Mouse (Mus musculus) neural tube, embryonic 13.5 days (tissue): ENCODE results near the gene Clmp. TPM values are rescaled to one million over a fixed set of nuclear protein-coding genes. Genes with fewer than 3 reads are reported as not detected.
A peak's percentile ranks its signal among the peaks of the same experiment; 100 is the strongest.
"Not testable (repeated sequence)": the region's sequence is repeated elsewhere in the genome, so short reads cannot be mapped to it uniquely, and the experiment has no call there.

Experiments
- ATAC-seq: fragments of 200-750 bp; cut with Nextera tagmentation; 2 replicates; pipeline ENCODE4 v1.8.0; 2017; ENCODE audit warnings: low read depth, mild to moderate bottlenecking, moderate TSS enrichment, moderate library complexity
- H3K27ac ChIP-seq: fragments of 300-500 bp; sonication (generic); replicated peaks from 2 replicates; pipeline ENCODE4 v1.5.1; 2015; ENCODE audit warnings: moderate library complexity, mild to moderate bottlenecking, inconsistent platforms
- H3K27me3 ChIP-seq: fragments of 300-500 bp; sonication (generic); 2 replicates; pipeline ENCODE4 v1.6.1; 2015; ENCODE audit warnings: mild to moderate bottlenecking, inconsistent platforms
- H3K36me3 ChIP-seq: fragments of 300-500 bp; sonication (generic); 2 replicates; pipeline ENCODE4 v1.6.1; 2015; ENCODE audit warnings: mild to moderate bottlenecking, inconsistent platforms
- H3K4me1 ChIP-seq: fragments of 300-500 bp; sonication (generic); replicated peaks from 2 replicates; pipeline ENCODE4 v1.6.1; 2015; ENCODE audit warnings: inconsistent platforms
- H3K4me2 ChIP-seq: fragments of 300-500 bp; sonication (generic); 2 replicates; pipeline ENCODE4 v1.6.1; 2015; ENCODE audit warnings: inconsistent platforms, mild to moderate bottlenecking, moderate library complexity
- H3K4me3 ChIP-seq: fragments of 300-500 bp; sonication (generic); 2 replicates; pipeline ENCODE4 v1.5.1; 2015; ENCODE audit warnings: mild to moderate bottlenecking, inconsistent platforms
- H3K9ac ChIP-seq: fragments of 300-500 bp; sonication (generic); 2 replicates; pipeline ENCODE4 v1.6.1; 2015; ENCODE audit warnings: moderate library complexity, mild to moderate bottlenecking, inconsistent platforms
- H3K9me3 ChIP-seq: fragments of 300-500 bp; sonication (generic); 2 replicates; pipeline ENCODE4 v1.6.1; 2016; ENCODE audit warnings: inconsistent platforms
- WGBS: fragments of 180-500 bp; shearing (Covaris S2); methylation state at CpG from one replicate; pipeline ENCODE4 v1.1.7; 2015; 5-methylcytosine and 5-hydroxymethylcytosine counted together
- polyA plus RNA-seq: library from polyadenylated mRNA; unstranded; fragments of >200 nt; fragmentation: Nextera tagmentation; extraction: Ambion mirVana; gene quantifications from 2 replicates; pipeline ENCODE4 v1.2.1, GENCODE M21; 2015

Gene Clmp
- polyA plus RNA-seq, 1 experiment from 2014 or later = 51.5 TPM

GRCm38 (mm10) chr9:40772246-40772645 is 86.5 kb downstream of the Clmp start:
- H3K9me3 ChIP-seq = no peaks in the 10 kb centered on the region
- H3K4me1 ChIP-seq = peaks cover 5% of the 10 kb centered on the region; the same call in 1 of the 2 replicates
- H3K36me3 ChIP-seq = peaks cover 42% of the 10 kb centered on the region
- 55% methylated on average over 13 of the region's 13 CpGs for WGBS
- H3K27ac ChIP-seq = no peak overlapping the region
- no peak for ATAC-seq
- H3K4me3 ChIP-seq = no peak overlapping the region
- no peaks in the 10 kb centered on the region for H3K27me3 ChIP-seq
- H3K9ac ChIP-seq = no peak overlapping the region
- H3K4me2 ChIP-seq = no peak overlapping the region

- not testable (repeated sequence) for H3K9ac ChIP-seq, H3K4me2 ChIP-seq, H3K27me3 ChIP-seq, H3K27ac ChIP-seq, H3K4me1 ChIP-seq, H3K4me3 ChIP-seq, ATAC-seq, H3K9me3 ChIP-seq
- WGBS = 88% methylated on average over 6 of the region's 6 CpGs
- peaks cover 40% of the 10 kb centered on the region for H3K36me3 ChIP-seq
Observed at GRCm38 (mm10) chr9:40773142-40773541, 87.4 kb downstream of the Clmp start.

DNA sequence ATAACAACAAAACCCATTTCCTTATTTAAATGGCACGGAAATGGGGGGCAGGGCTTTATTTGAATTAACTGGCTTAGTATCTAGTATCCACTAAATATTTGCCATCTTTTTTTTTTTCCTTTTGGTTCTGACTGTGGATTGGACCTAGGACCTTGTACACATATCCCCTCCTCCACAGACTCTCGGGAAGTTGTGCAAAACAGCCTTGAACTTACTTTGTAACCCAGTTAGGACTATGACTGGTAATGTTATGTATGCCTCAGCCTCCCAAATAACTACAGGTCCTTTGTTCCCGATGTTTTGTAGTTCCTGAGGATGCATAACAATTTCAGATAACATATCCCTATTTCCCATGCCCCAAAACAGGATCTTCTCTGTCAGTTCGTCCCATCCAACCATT is 88.1 kb downstream of the Clmp start:
- no peaks in the 10 kb centered on the region for H3K9me3 ChIP-seq
- 88% methylated on average over 4 of the region's 4 CpGs for WGBS
- no peak overlapping the region for H3K4me3 ChIP-seq
- H3K36me3 ChIP-seq = peaks cover 40% of the 10 kb centered on the region
- H3K27me3 ChIP-seq = no peaks in the 10 kb centered on the region
- ATAC-seq = no peak
- H3K4me2 ChIP-seq = no peak overlapping the region
- peaks cover 5% of the 10 kb centered on the region; the same call in 1 of the 2 replicates for H3K4me1 ChIP-seq
- H3K27ac ChIP-seq = no peak overlapping the region
- H3K9ac ChIP-seq = no peak overlapping the region

- Histone ChIP-seq H3K9me3 (no peaks in the 10 kb centered on the region), H3K9ac (no peak overlapping the region), H3K4me1 (no peaks in the 10 kb centered on the region), H3K27ac (no peak overlapping the region), H3K4me3 (no peak overlapping the region), H3K4me2 (no peak overlapping the region), H3K36me3 (peaks cover 39% of the 10 kb centered on the region), H3K27me3 (no peaks in the 10 kb centered on the region)
- ATAC-seq = no peak
- 67% methylated on average over 1 of the region's 1 CpGs for WGBS
Observed at GRCm38 (mm10) chr9:40776044-40776443, 90.3 kb downstream of the Clmp start.

DNA sequence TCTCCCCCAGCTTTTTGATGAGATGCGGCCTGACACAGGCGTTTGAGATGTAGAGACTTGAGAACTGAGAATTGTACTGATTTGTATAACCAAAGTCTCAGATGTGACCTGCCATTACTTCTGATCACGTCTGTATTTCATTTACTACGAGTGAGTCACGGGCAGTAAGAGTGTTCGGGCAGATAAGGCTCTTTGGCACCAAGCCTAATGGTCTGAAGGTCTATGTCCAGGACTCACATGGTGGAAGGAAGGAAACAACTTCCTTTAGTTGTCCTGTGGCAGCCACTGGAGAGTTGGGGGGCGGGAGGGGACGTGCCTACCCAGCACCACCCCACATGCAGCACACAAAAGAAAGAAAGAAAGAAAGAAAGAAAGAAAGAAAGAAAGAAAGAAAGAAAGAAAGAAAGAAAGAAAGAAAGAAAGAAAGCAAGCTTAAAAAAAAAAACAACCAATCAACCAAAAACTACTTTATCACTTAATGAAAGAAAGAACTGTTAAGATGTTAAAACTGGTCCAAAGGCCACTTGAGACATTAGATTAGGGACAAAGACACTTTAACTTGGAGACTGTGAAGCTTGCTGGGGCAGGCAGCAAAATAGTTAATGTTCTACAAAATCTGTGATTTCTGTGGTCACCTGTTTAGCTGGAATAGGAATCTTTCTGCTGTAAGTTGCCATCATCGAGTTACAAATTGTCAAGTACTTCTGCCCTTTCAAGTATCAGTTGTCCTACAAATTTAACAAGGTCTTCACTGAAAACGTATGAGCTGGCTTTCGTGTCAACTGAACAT is 90.9 kb downstream of the Clmp start:
- no peaks in the 10 kb centered on the region for H3K9me3 ChIP-seq

DNA sequence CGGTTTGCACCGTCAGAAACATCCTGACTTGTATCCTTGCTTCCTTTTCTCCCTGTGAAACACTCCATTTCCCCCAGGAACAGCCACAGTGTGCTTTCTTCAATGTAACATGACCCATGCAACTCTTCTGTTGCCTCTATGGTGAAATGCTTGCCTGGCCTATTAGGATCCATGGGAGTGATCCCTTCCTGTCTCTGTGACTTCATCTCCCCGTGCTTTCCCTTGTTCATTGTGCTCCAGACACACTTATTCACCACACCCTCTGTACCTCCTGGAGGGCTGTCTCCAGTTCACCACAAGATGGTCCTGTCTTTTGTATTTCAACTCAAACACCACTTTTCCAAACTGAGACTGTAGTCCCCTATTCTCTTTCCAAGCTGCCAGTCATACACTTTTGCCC is 94.3 kb downstream of the Clmp start:
- Histone ChIP-seq H3K4me1 (peaks cover 18% of the 10 kb centered on the region), H3K9ac (no peak overlapping the region), H3K27ac (no peak overlapping the region), H3K9me3 (no peaks in the 10 kb centered on the region), H3K4me2 (no peak overlapping the region), H3K27me3 (no peaks in the 10 kb centered on the region; the same call in 1 of the 2 replicates), H3K4me3 (no peak overlapping the region), H3K36me3 (peaks cover 26% of the 10 kb centered on the region)
- WGBS = 70% methylated on average over 3 of the region's 3 CpGs
- no peak for ATAC-seq

More for the DNA sequence above, 90.9 kb downstream of the Clmp start:
- H3K4me3 ChIP-seq = no peak overlapping the region
- H3K4me1 ChIP-seq = no peaks in the 10 kb centered on the region
- ATAC-seq = no peak
- no peak overlapping the region for H3K4me2 ChIP-seq
- no peak overlapping the region for H3K27ac ChIP-seq
- no peak overlapping the region for H3K9ac ChIP-seq
- H3K27me3 ChIP-seq = no peaks in the 10 kb centered on the region
- H3K36me3 ChIP-seq = peaks cover 44% of the 10 kb centered on the region
- 72% methylated on average over 11 of the region's 11 CpGs for WGBS

DNA sequence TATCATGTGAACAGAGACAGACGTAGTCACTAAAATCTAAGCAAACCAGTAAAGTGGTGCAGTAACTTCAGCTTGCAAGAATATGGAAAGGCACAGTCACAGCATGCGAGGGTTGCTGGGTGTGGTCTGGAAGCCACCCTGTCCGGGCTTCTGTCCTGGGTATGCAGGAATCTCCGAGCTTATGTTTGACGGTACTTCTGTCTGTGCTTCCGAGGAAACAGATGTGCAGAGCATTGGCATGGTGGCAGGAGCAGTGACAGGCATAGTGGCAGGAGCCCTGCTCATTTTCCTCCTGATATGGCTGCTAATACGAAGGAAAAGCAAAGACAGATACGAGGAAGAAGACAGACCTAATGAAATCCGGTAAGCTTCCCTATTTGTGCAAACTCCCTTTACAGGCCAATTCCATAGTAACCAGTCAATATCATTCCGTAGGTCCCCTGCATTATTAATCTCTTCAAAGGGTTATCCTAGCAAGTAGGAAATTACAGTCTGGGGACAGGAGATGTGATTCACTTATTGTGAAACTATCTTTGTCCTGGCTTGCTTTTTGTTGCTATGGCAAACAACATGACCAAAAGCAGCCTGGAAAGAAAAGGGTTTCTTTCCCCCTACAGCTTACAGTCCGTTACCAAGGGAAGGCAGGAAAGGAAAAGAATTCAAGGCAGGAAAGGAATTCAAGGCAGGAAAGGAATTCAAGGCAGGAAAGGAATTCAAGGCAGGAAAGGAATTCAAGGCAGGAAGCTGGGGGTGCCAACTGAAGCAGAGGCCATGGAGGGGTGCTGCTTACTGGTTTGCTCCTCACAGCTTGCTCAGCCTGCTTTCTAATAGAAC is 95.3 kb downstream of the Clmp start:
- Histone ChIP-seq H3K4me3 (no peak overlapping the region), H3K9ac (no peak overlapping the region), H3K36me3 (peaks cover 19% of the 10 kb centered on the region), H3K4me1 (peaks cover 25% of the 10 kb centered on the region), H3K27ac (peak overlapping the region; percentile 33), H3K27me3 (no peaks in the 10 kb centered on the region; the same call in 1 of the 2 replicates), H3K4me2 (no peak overlapping the region), H3K9me3 (no peaks in the 10 kb centered on the region)
- 73% methylated on average over 11 of the region's 11 CpGs for WGBS
- ATAC-seq = no peak

DNA sequence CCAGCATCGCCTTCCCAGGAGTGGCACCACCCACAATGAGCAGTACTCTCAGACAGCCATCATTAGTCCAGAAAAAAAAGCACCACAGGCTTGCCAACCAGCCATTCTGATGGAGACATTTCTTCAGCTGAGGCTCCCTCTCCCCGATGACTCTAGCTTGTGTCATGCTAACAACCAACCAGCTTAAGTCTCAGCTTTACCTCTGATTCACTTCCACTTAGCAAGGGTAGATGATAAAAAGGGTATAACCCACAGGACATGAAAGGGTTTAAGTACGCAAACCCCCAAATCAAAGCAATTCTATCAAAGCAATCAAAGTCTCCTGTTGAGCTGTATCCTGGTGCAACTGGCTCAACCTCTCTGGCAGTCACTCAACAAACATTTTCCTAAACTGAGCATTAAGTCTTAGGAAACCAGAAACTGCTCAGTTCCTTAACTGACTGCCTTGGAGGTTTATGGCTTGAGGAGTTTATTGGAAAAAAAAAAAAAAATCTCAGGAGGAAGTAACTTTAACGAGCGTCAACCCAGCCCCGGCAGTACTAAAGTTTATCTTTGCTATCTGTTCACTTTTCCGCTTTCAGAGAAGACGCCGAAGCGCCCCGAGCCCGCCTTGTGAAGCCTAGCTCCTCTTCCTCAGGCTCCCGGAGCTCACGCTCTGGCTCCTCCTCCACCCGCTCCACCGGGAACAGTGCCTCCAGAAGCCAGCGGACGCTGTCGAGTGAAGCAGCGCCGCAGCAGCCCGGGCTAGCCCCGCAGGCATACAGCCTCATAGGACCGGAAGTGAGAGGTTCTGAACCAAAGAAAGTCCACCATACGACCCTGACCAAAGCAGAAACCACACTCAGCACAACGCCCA is 96.2 kb downstream of the Clmp start:
- peak overlapping the region; percentile 29; the same call in 1 of the 2 replicates for H3K4me2 ChIP-seq
- 31% methylated on average over 26 of the region's 26 CpGs for WGBS
- no peaks in the 10 kb centered on the region; the same call in 1 of the 2 replicates for H3K27me3 ChIP-seq
- H3K9ac ChIP-seq = no peak overlapping the region
- peak overlapping the region; percentile 33; the same call in 1 of the 2 replicates for H3K27ac ChIP-seq
- no peak overlapping the region for H3K4me3 ChIP-seq
- no peaks in the 10 kb centered on the region for H3K9me3 ChIP-seq
- ATAC-seq = no peak
- H3K4me1 ChIP-seq = peaks cover 25% of the 10 kb centered on the region
- H3K36me3 ChIP-seq = peaks cover 18% of the 10 kb centered on the region

DNA sequence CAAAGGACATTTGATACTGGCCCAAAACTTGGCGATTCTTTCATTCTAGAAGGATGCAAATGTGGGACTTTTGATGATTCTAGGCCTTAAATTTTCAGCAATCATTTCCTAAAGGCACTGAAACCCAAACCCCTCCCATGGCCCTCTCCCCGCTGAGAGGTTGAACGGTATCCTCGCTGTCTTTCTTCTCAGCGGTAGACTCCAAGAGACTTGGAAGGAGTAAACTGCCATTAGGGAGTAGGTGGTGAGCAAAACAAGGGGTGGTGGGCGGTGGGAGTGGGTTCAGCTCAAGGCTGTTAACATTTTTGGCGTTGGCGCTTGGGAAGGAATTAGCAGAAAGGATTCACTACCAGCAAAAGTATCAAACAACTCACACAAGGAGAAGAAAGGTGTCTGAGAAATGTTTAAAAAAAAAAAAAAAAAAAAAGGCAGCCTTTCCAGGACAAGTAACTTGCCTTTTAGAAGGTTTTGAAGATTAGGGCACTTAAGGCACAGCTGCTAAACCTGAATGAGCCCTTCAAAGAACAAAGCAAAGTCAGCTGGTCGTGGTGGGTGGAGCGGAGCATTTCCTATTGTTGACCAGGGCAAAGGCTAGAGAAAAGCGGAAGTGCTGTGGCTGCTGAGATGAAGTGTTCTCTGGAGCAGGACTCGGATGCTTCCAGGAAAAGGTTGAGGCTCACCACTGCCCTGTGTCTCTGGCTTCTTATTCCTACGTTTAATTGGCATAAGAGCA is 98.0 kb downstream of the Clmp start:
- Histone ChIP-seq H3K4me2 (peak overlapping the region; percentile 31), H3K36me3 (peaks cover 18% of the 10 kb centered on the region), H3K4me1 (peaks cover 25% of the 10 kb centered on the region), H3K9me3 (no peaks in the 10 kb centered on the region), H3K4me3 (no peak overlapping the region), H3K27me3 (no peaks in the 10 kb centered on the region; the same call in 1 of the 2 replicates), H3K27ac (peak overlapping the region; percentile 75), H3K9ac (peak overlapping the region; percentile 17)
- no peak for ATAC-seq
- 12% methylated on average over 13 of the region's 13 CpGs for WGBS

- WGBS = 6% methylated on average over 9 of the region's 9 CpGs
- H3K4me1 ChIP-seq = peaks cover 25% of the 10 kb centered on the region
- H3K9me3 ChIP-seq = no peaks in the 10 kb centered on the region
- H3K27ac ChIP-seq = peak overlapping the region; percentile 75
- H3K4me2 ChIP-seq = peak overlapping the region; percentile 31
- H3K27me3 ChIP-seq = no peaks in the 10 kb centered on the region; the same call in 1 of the 2 replicates
- ATAC-seq = peak; percentile 68; the same call in 1 of the 2 replicates
- H3K9ac ChIP-seq = peak overlapping the region; percentile 17
- no peak overlapping the region for H3K4me3 ChIP-seq
- H3K36me3 ChIP-seq = peaks cover 18% of the 10 kb centered on the region
Observed at GRCm38 (mm10) chr9:40784374-40784967, 98.7 kb downstream of the Clmp start.

- no peak for ATAC-seq
- no peak overlapping the region for H3K4me2 ChIP-seq
- H3K9me3 ChIP-seq = no peaks in the 10 kb centered on the region
- H3K27me3 ChIP-seq = no peaks in the 10 kb centered on the region; the same call in 1 of the 2 replicates
- H3K4me3 ChIP-seq = no peak overlapping the region
- H3K9ac ChIP-seq = 0 out of 2 replicates have a peak overlapping the region, but pooled peaks have one; percentile 3
- peaks cover 25% of the 10 kb centered on the region for H3K4me1 ChIP-seq
- peaks cover 15% of the 10 kb centered on the region for H3K36me3 ChIP-seq
- 46% methylated on average over 6 of the region's 6 CpGs for WGBS
- no peak overlapping the region for H3K27ac ChIP-seq
Observed at GRCm38 (mm10) chr9:40785452-40785851, 99.7 kb downstream of the Clmp start.
